Mouse (Mus musculus): ENCODE measurements at regions not wholly inside any gene's neighbourhood (a gene's known extent, or its start where the extent isn't known, plus 50 kb on each side); places are given as distances from the start of the nearest gene placed in this dataset.

GRCm38 (mm10) chr15:59169831-59170230, 280.7 kb downstream of the Gm49356 start:
- no peak for DNase-seq (ENCODE audit: low spot score in 2 of 2)

- no peak for DNase-seq (ENCODE audit: low spot score in 2 of 2)
These were observed 282.0 kb downstream of the Gm49356 start for GRCm38 (mm10) chr15:59171120-59171519.

GRCm38 (mm10) chr15:59173452-59174245, 284.6 kb downstream of the Gm49356 start:
- DNase-seq (ENCODE audit: low spot score in 2 of 2) = peak in 1 of 2 experiments; percentile 25

- DNase-seq (ENCODE audit: low spot score in 2 of 2) = peak in 1 of 2 experiments; percentile 21
These were observed 285.2 kb downstream of the Gm49356 start for GRCm38 (mm10) chr15:59174246-59174751.

- no peak for DNase-seq (ENCODE audit: low spot score in 2 of 2)
These were observed 285.9 kb downstream of the Gm49356 start for GRCm38 (mm10) chr15:59174893-59175531.

GRCm38 (mm10) chr15:59180076-59180475, 291.0 kb downstream of the Gm49356 start:
- DNase-seq (ENCODE audit: low spot score in 2 of 2) = no peak

- DNase-seq (ENCODE audit: low spot score in 2 of 2) = no peak
These were observed 295.4 kb downstream of the Gm49356 start for GRCm38 (mm10) chr15:59184461-59184860.

- no peak for DNase-seq (ENCODE audit: low spot score in 2 of 2)
These were observed 298.5 kb downstream of the Gm49356 start for GRCm38 (mm10) chr15:59187566-59187965.

- DNase-seq (ENCODE audit: low spot score in 2 of 2) = peak in 1 of 2 experiments; percentile 55
These were observed 299.3 kb downstream of the Gm49356 start for GRCm38 (mm10) chr15:59188371-59188770.

- no peak for DNase-seq (ENCODE audit: low spot score in 2 of 2)
These were observed 301.4 kb downstream of the Gm49356 start for GRCm38 (mm10) chr15:59190511-59190910.

GRCm38 (mm10) chr15:59194421-59194820, 305.3 kb downstream of the Gm49356 start:
- peak in 1 of 2 experiments; percentile 38 for DNase-seq (ENCODE audit: low spot score in 2 of 2)

GRCm38 (mm10) chr15:59196351-59196750, 307.3 kb downstream of the Gm49356 start:
- DNase-seq (ENCODE audit: low spot score in 2 of 2) = no peak

GRCm38 (mm10) chr15:59197455-59198391, 308.6 kb downstream of the Gm49356 start:
- DNase-seq (ENCODE audit: low spot score in 2 of 2) = no peak

GRCm38 (mm10) chr15:59201386-59201785, 312.3 kb downstream of the Gm49356 start:
- DNase-seq (ENCODE audit: low spot score in 2 of 2) = no peak

GRCm38 (mm10) chr15:59201894-59202670, 313.0 kb downstream of the Gm49356 start:
- DNase-seq (ENCODE audit: low spot score in 2 of 2) = no peak

GRCm38 (mm10) chr15:59203097-59203849, 314.2 kb downstream of the Gm49356 start:
- no peak for DNase-seq (ENCODE audit: low spot score in 2 of 2)

GRCm38 (mm10) chr15:59203850-59204625, 314.9 kb downstream of the Gm49356 start:
- DNase-seq (ENCODE audit: low spot score in 2 of 2) = no peak

GRCm38 (mm10) chr15:59205091-59205490, 316.0 kb downstream of the Gm49356 start:
- no peak for DNase-seq (ENCODE audit: low spot score in 2 of 2)

- DNase-seq (ENCODE audit: low spot score in 2 of 2) = no peak
These were observed 316.4 kb downstream of the Gm49356 start for GRCm38 (mm10) chr15:59205544-59205943.

Data from left cerebral cortex, adult 8-10 months (tissue).